37 mouse cellular contexts compared by ENCODE assay signal in the genomic region with DNA sequence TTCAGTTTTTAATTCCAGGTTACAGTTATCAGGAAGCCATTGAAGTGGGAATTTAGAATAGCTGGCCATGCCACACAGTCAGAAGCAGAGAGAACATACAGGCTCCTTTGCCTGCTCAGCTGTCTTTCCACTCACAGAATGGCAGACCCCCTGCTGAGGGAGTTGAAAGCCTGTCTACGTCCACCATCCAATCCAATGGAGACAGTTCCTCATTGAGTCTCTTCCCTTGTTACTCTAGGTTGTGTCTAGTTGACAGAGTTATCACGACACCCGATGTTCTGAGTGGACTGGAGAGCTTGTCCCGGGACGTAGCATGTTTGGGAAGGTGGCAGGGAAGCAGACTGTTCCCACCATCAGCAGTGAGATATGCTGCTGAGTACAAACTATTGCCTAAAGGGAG. TPM values are rescaled to one million over a fixed set of nuclear protein-coding genes. Genes with fewer than 3 reads are reported as not detected.
DNase-seq lines count a peak whose midpoint lies in the region; TF ChIP-seq lines count a peak whose summit lies in the region.
"Had no signal": no experiment of that assay in that cellular context is flagged by ENCODE, and none has a peak within 500 bp of the region (broad histone marks: within the 10 kb centered on the region; RNA-seq: fewer than 3 reads in every experiment).

No protein-coding gene starts in this region.

- H3K27me3 ChIP-seq in MEL (ENCODE audit: control insufficient read depth in 1 of 2, insufficient read depth in 2 of 2, low read length in 2 of 2), result no peaks in the 10 kb centered on the region
- H3K27me3 ChIP-seq in myocyte (ENCODE audit: control insufficient read depth, insufficient read depth, insufficient read length), result no peaks in the 10 kb centered on the region
- H3K27me3 ChIP-seq: CH12.LX; embryonic facial prominence, embryonic 12.5 days; heart, embryonic 15.5 days; hindbrain, embryonic 12.5 days; limb, embryonic 12.5 days; liver, embryonic 15.5 days; neural tube, embryonic 15.5 days had no signal

- DNase-seq in left cerebral cortex, adult 2 months (ENCODE audit: extremely low spot score in 1 of 2, low spot score in 2 of 2), result no peak
- DNase-seq in left cerebral cortex, adult 8-10 months (ENCODE audit: low spot score in 2 of 2), result no peak
- DNase-seq in 3T3-L1 (ENCODE audit: low read depth, low spot score), result peak; percentile 0
- peak; percentile 42 for DNase-seq in MEL (ENCODE audit: low read depth, low spot score)
- no peak for DNase-seq in thymus, adult 18-20 months
- DNase-seq: adrenal gland, postnatal 25 days; cerebellum, adult 11-12 months; cerebellum, adult 9-11 months; embryo, embryonic 11 days; kidney, postnatal 25 days; lung, postnatal 36 days; midbrain, embryonic 14.5 days; right cerebral cortex, postnatal 4 days had no signal

- peaks cover 42 to 55% of the 10 kb centered on the region in 2 experiments for H3K4me1 ChIP-seq in MEL (ENCODE audit: control insufficient read depth in 1 of 2, insufficient read depth in 2 of 2, low read length in 2 of 2)

- H3K79me2 ChIP-seq in MEL (ENCODE audit: control insufficient read depth, insufficient read depth, low read length, poor library complexity), result peaks cover 61% of the 10 kb centered on the region
- peaks cover 55% of the 10 kb centered on the region for H3K79me2 ChIP-seq in myocyte (ENCODE audit: control insufficient read depth, insufficient read depth)

- TF ChIP-seq CTCF in left cerebral cortex, adult 2 months (IDR thresholded peaks at IDR 0.05), result no peak
- no peak for TF ChIP-seq CTCF in MEL (IDR thresholded peaks at IDR 0.05 in 2 of 3, conservative IDR thresholded peaks at IDR 0.05 in 1 of 3; ENCODE audit: control insufficient read depth in 1 of 3, insufficient read depth in 1 of 3, low read depth in 2 of 3, low read length in 3 of 3, poor library complexity in 1 of 3, severe bottlenecking in 1 of 3)

- no peak overlapping the region for H3K9ac ChIP-seq in MEL (ENCODE audit: control insufficient read depth, low read depth, low read length, poor library complexity, severe bottlenecking)
- H3K9ac ChIP-seq: embryonic facial prominence, embryonic 12.5 days; heart, embryonic 15.5 days; hindbrain, embryonic 12.5 days; limb, embryonic 12.5 days; liver, embryonic 15.5 days; neural tube, embryonic 15.5 days had no signal

- no peak for TF ChIP-seq EP300 in MEL (IDR thresholded peaks at IDR 0.05; ENCODE audit: low read depth in 1 of 2, low read length in 2 of 2)

- H3K9me3 ChIP-seq in MEL (replicated peaks; ENCODE audit: insufficient read depth, low read length), result no peaks in the 10 kb centered on the region
- H3K9me3 ChIP-seq: embryonic facial prominence, embryonic 12.5 days; heart, embryonic 15.5 days; hindbrain, embryonic 12.5 days; limb, embryonic 12.5 days; liver, embryonic 15.5 days; neural tube, embryonic 15.5 days had no signal

- H3K4me3 ChIP-seq in left cerebral cortex, adult 2 months, result no peak overlapping the region
- H3K4me3 ChIP-seq in MEL (ENCODE audit: control insufficient read depth in 1 of 2, insufficient read depth in 1 of 2, low read depth in 2 of 2, low read length in 2 of 2) (no peak overlapping the region), myocyte (no peak overlapping the region)
- H3K4me3 ChIP-seq: embryonic facial prominence, embryonic 12.5 days; heart, embryonic 15.5 days; hindbrain, embryonic 12.5 days; limb, embryonic 12.5 days; liver, embryonic 15.5 days; neural tube, embryonic 15.5 days had no signal

- TF ChIP-seq RAD21 in MEL (IDR thresholded peaks at IDR 0.05; ENCODE audit: low read depth, low read length), result no peak

- intact Hi-C loops in left cerebral cortex, adult 2 months (cut with DNase I), result no loop called here

- peak overlapping the region; percentile 8; the same call in 1 of the 2 replicates for H3K27ac ChIP-seq in left cerebral cortex, adult 2 months
- H3K27ac ChIP-seq in MEL (ENCODE audit: control insufficient read depth, low read depth, low read length), result peak overlapping the region; percentile 97
- H3K27ac ChIP-seq: embryonic facial prominence, embryonic 12.5 days; heart, embryonic 15.5 days; hindbrain, embryonic 12.5 days; limb, embryonic 12.5 days; liver, embryonic 15.5 days; neural tube, embryonic 15.5 days had no signal

- no peak for TF ChIP-seq POLR2A in MEL (IDR thresholded peaks at IDR 0.05; ENCODE audit: control insufficient read depth in 1 of 2, insufficient read depth in 1 of 2, low read depth in 1 of 2, low read length in 2 of 2, poor library complexity in 1 of 2)
- TF ChIP-seq POLR2A in myocyte (IDR thresholded peaks at IDR 0.05; ENCODE audit: insufficient read length, low read depth), result no peak

- H3K4me2 ChIP-seq in myocyte (ENCODE audit: low read depth), result peak overlapping the region; percentile 80
- H3K4me2 ChIP-seq: embryonic facial prominence, embryonic 12.5 days; heart, embryonic 15.5 days; hindbrain, embryonic 12.5 days; limb, embryonic 12.5 days; liver, embryonic 15.5 days; neural tube, embryonic 15.5 days had no signal

- H3K36me3 ChIP-seq in MEL (ENCODE audit: control insufficient read depth in 1 of 2, insufficient read depth in 2 of 2, low read length in 2 of 2) (peaks cover 2 to 60% of the 10 kb centered on the region in 2 experiments; a peak in 3 of 4 replicates), myocyte (ENCODE audit: control insufficient read depth, insufficient read depth) (no peaks in the 10 kb centered on the region)
- H3K36me3 ChIP-seq: embryonic facial prominence, embryonic 12.5 days; heart, embryonic 15.5 days; hindbrain, embryonic 12.5 days; limb, embryonic 12.5 days; liver, embryonic 15.5 days; neural tube, embryonic 15.5 days had no signal

- no peak overlapping the region for H3ac ChIP-seq in myocyte (ENCODE audit: control insufficient read depth, insufficient read length)

TF ChIP-seq in MEL, 35 proteins besides CTCF, POLR2A, EP300 and RAD21:
- TF ChIP-seq SIN3A (IDR thresholded peaks at IDR 0.05; ENCODE audit: low read length), result 0 out of 2 replicates have a peak, but pooled peaks have one; percentile 8
- TF ChIP-seq ZMIZ1 (IDR thresholded peaks at IDR 0.05; ENCODE audit: low read depth, low read length), result no peak

TF ChIP-seq in myocyte, 11 proteins besides CTCF, POLR2A, EP300 and RAD21:
- no peak for TF ChIP-seq E2F4 (IDR thresholded peaks at IDR 0.05; ENCODE audit: insufficient read depth)

RNA-seq across cellular contexts. Expression of a gene that starts 4.8 kb away (rescaled TPM):
- total RNA-seq in left cerebral cortex, adult 2 months (2021), result 1 to 10 TPM; 1.1 to 2.5 TPM
- 1 to 10 TPM; 1.1 to 3.3 (median 1.6) TPM for total RNA-seq in left cerebral cortex, adult 8-10 months (2022)
- total RNA-seq in MEL (2012; rRNA removed), result 25.4 and 25.9 TPM in 2 replicates
- polyA plus RNA-seq in MEL (2012; ENCODE audit: insufficient read depth in 1 of 2, insufficient read length in 2 of 2, low read depth in 1 of 2, low replicate concordance in 2 of 2, missing spikeins in 1 of 2) (10 to 100 TPM in 1 of 2 experiments, not detected in 1; 14.1 TPM), myocyte (2012; fragmentation: generic; extraction: Trizol) (0.47 TPM)
- total RNA-seq: ES-E14 had no signal

RNA-seq across cellular contexts. Expression of a gene that starts 7.5 kb away (rescaled TPM):
- 10 to 100 TPM; 13.6 to 17.2 TPM for total RNA-seq in left cerebral cortex, adult 2 months (2021)
- 10 to 100 TPM; 15.9 to 25.5 (median 21.3) TPM for total RNA-seq in left cerebral cortex, adult 8-10 months (2022)
- total RNA-seq in MEL (2012; rRNA removed), result 18.3 and 20.3 TPM in 2 replicates
- polyA plus RNA-seq in MEL (2012; ENCODE audit: insufficient read depth in 1 of 2, insufficient read length in 2 of 2, low read depth in 1 of 2, low replicate concordance in 2 of 2, missing spikeins in 1 of 2) (10 to 100 TPM in 1 of 2 experiments, not detected in 1; 12.2 TPM), myocyte (2012; fragmentation: generic; extraction: Trizol) (13.6 TPM)

RNA-seq across cellular contexts. Expression of a gene that starts 17.4 kb away (rescaled TPM):
- total RNA-seq in left cerebral cortex, adult 2 months (2021), result 10 to 100 TPM; 13.7 to 14.8 TPM
- total RNA-seq in left cerebral cortex, adult 8-10 months (2022), result 10 to 100 TPM; 17.7 to 21.2 (median 18.6) TPM
- 22.5 and 27.0 TPM in 2 replicates for total RNA-seq in MEL (2012; rRNA removed)
- 10 to 100 TPM in 1 of 2 experiments, not detected in 1; 45.5 TPM for polyA plus RNA-seq in MEL (2012; ENCODE audit: insufficient read depth in 1 of 2, insufficient read length in 2 of 2, low read depth in 1 of 2, low replicate concordance in 2 of 2, missing spikeins in 1 of 2)
- 22.1 TPM for polyA plus RNA-seq in myocyte (2012; fragmentation: generic; extraction: Trizol)

RNA-seq across cellular contexts. Expression of a gene that starts 17.6 kb away (rescaled TPM):
- not detected for total RNA-seq in left cerebral cortex, adult 2 months (2021)
- total RNA-seq in left cerebral cortex, adult 8-10 months (2022), result not detected
- not detected in 2 replicates for total RNA-seq in MEL (2012; rRNA removed)
- polyA plus RNA-seq in MEL (2012; ENCODE audit: insufficient read depth in 1 of 2, insufficient read length in 2 of 2, low read depth in 1 of 2, low replicate concordance in 2 of 2, missing spikeins in 1 of 2) (under 1 TPM in 1 of 2 experiments, not detected in 1; 0.11 TPM), myocyte (2012; fragmentation: generic; extraction: Trizol) (not detected)
- total RNA-seq: adrenal gland, adult 18-20 months; adrenal gland, postnatal 25 days; gastrocnemius, adult 8-10 months; gastrocnemius, postnatal 4 days; heart, postnatal 25 days; layer of hippocampus, adult 18-20 months; layer of hippocampus, postnatal 25 days; left cerebral cortex, postnatal 14 days had no signal
- polyA plus RNA-seq: C2C12; embryonic facial prominence, embryonic 12.5 days; forebrain, embryonic 14.5 days; frontal cortex, adult 2 months; heart, embryonic 15.5 days; hindbrain, embryonic 12.5 days; kidney, embryonic 14.5 days; limb, embryonic 12.5 days; liver, embryonic 15.5 days; lung, embryonic 16.5 days; midbrain, embryonic 14.5 days; neural tube, embryonic 15.5 days; testis, adult 2 months had no signal

RNA-seq across cellular contexts. Expression of a gene that starts 33.0 kb away (rescaled TPM):
- 1 to 10 TPM; 1.1 to 1.5 TPM for total RNA-seq in left cerebral cortex, adult 2 months (2021)
- 1 to 10 TPM in 3 of 4 experiments, under 1 TPM in 1; 0.72 to 3.4 (median 2.0) TPM for total RNA-seq in left cerebral cortex, adult 8-10 months (2022)
- total RNA-seq in MEL (2012; rRNA removed), result 5.8 and 6.4 TPM in 2 replicates
- 1 to 10 TPM in 1 of 2 experiments, not detected in 1; 1.5 TPM for polyA plus RNA-seq in MEL (2012; ENCODE audit: insufficient read depth in 1 of 2, insufficient read length in 2 of 2, low read depth in 1 of 2, low replicate concordance in 2 of 2, missing spikeins in 1 of 2)
- 0.23 TPM for polyA plus RNA-seq in myocyte (2012; fragmentation: generic; extraction: Trizol)
- total RNA-seq: liver, adult 2 months; monocyte, adult 5-6 weeks had no signal
- polyA plus RNA-seq: embryonic facial prominence, embryonic 12.5 days; forebrain, embryonic 14.5 days; heart, embryonic 15.5 days; hindbrain, embryonic 12.5 days; kidney, embryonic 14.5 days; limb, embryonic 12.5 days; liver, adult 2 months; liver, embryonic 15.5 days; lung, embryonic 16.5 days; midbrain, embryonic 14.5 days; neural tube, embryonic 15.5 days had no signal

Comparison
In these comparisons a context has a peak if more than half of its experiments do, and no peak if none do; other contexts are left out.
1. DNase-seq: peak in 3T3-L1 (single experiment) and MEL (single experiment); none in left cerebral cortex, adult 2 months (0 of 2), left cerebral cortex, adult 8-10 months (0 of 2) and thymus, adult 18-20 months (0 of 2).